Mouse (Mus musculus) cerebral cortex, adult 2 months (tissue): ENCODE measurements around the gene Smarcb1.

ENCODE experiments used
- WGBS: fragments of 180-500 bp; shearing (Covaris S2); methylation state at CpG from one replicate; pipeline ENCODE4 v1.1.7; 2018; 5-methylcytosine and 5-hydroxymethylcytosine counted together

Smarcb1 gene

GRCm38 (mm10) chr10:75856155-75856907 is 65.1 kb downstream of the Smarcb1 start:
- 90% methylated on average over 11 of the region's 11 CpGs for WGBS

DNA sequence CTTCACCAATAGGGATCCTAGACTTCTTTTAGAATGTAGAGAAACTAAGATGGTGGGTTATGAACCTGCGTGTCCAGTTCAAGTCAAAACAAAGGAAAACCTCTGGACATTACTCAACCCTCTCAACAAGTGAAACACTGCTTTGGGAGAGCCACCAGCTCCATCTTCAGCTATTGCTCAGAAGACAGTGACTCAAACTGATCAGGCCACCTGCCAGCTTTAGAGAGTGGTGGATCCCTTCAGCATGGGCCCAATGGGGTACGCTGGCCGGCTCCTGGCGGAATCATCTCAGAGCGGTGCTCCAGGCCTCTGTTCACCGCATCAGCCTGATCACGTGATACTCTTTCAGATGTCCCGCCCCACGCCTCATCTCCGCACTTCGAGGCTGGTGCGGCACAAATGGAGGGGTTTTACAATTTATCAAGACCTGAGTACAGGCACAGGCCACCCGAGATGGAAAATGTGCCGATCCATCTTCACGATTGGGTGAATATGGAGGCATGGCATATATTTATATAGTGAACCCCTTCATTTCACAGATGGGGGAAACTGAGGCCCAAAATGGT is 65.9 kb downstream of the Smarcb1 start:
- 87% methylated on average over 15 of the region's 15 CpGs for WGBS

GRCm38 (mm10) chr10:75854791-75855190 is 66.6 kb downstream of the Smarcb1 start:
- 57% methylated on average over 6 of the region's 6 CpGs for WGBS

- WGBS = 61% methylated on average over 5 of the region's 5 CpGs
Observed at GRCm38 (mm10) chr10:75854096-75854495, 67.3 kb downstream of the Smarcb1 start.

- 12% methylated on average over 10 of the region's 10 CpGs for whole genome bisulfite sequencing
Observed at GRCm38 (mm10) chr10:75853452-75853851, 68.0 kb downstream of the Smarcb1 start.

GRCm38 (mm10) chr10:75852539-75853125 is 68.8 kb downstream of the Smarcb1 start:
- WGBS = 97% methylated on average over 12 of the region's 12 CpGs

DNA sequence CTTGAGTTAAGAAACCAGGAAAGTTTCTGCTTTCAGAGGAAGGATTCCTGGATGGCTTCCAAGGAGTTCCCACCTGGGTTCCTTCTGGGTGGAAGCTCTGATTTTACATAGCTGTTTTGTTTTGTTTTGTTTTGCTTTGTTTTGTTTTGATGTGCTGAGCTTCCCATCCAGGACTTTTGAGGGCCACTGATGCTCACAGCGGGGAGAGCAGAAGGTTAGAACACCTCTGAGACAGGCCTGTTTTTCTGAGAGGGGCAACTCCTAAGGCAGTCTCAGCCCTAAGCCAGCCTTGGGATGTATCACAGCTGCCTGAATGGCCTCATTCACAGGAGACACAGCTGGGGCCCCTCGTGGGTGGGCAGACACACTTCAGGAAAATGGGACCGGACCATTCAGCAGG is 69.7 kb downstream of the Smarcb1 start:
- 60% methylated on average over 3 of the region's 3 CpGs for WGBS

GRCm38 (mm10) chr10:75851076-75851475 is 70.3 kb downstream of the Smarcb1 start:
- WGBS = 16% methylated on average over 6 of the region's 6 CpGs

GRCm38 (mm10) chr10:75848382-75848781 is 73.0 kb downstream of the Smarcb1 start:
- WGBS = 61% methylated on average over 3 of the region's 3 CpGs
